Mouse (Mus musculus) embryonic facial prominence, embryonic 14.5 days (tissue): ENCODE measurements at regions not wholly inside any gene's neighbourhood (a gene's known extent, or its start where the extent isn't known, plus 50 kb on each side); places are given as distances from the start of the nearest gene placed in this dataset.

Experiments
- ATAC-seq: fragments of 200-750 bp; cut with Nextera tagmentation; 2 replicates; pipeline ENCODE4 v1.8.0; 2017; ENCODE audit warnings: low read depth, moderate number of reproducible peaks, moderate TSS enrichment
- DNase-seq: peaks from one replicate; pipeline ENCODE4 v3.0.0-alpha.2; 2015; ENCODE audit warnings: low spot score
- H3K27ac ChIP-seq: fragments of 300-500 bp; sonication (generic); replicated peaks from 2 replicates; pipeline ENCODE4 v1.5.1; 2014; ENCODE audit warnings: low read depth, mild to moderate bottlenecking, low read length, moderate library complexity
- H3K27me3 ChIP-seq: fragments of 300-500 bp; sonication (generic); replicated peaks from 2 replicates; pipeline ENCODE4 v1.6.1; 2014; ENCODE audit warnings: low read length; ENCODE audit not compliant: control insufficient read depth, insufficient read depth
- H3K36me3 ChIP-seq: fragments of 300-500 bp; sonication (generic); 2 replicates; pipeline ENCODE4 v1.6.1; 2014; ENCODE audit warnings: low read length, mixed read lengths; ENCODE audit not compliant: control insufficient read depth, insufficient read depth
- H3K4me1 ChIP-seq: fragments of 300-500 bp; sonication (generic); 2 replicates; pipeline ENCODE4 v1.6.1; 2014; ENCODE audit warnings: antibody characterized with exemption, low read length; ENCODE audit not compliant: control insufficient read depth, insufficient read depth
- H3K4me2 ChIP-seq: fragments of 300-500 bp; sonication (generic); 2 replicates; pipeline ENCODE4 v1.6.1; 2014; ENCODE audit warnings: low read depth, mild to moderate bottlenecking, low read length, moderate library complexity, mixed read lengths
- H3K4me3 ChIP-seq: fragments of 300-500 bp; sonication (generic); 2 replicates; pipeline ENCODE4 v1.5.1; 2014; ENCODE audit warnings: low read depth, mild to moderate bottlenecking, low read length
- H3K9ac ChIP-seq: fragments of 300-500 bp; sonication (generic); 2 replicates; pipeline ENCODE4 v1.6.1; 2014; ENCODE audit warnings: low read depth, mild to moderate bottlenecking, low read length, moderate library complexity, mixed read lengths
- H3K9me3 ChIP-seq: fragments of 300-500 bp; sonication (generic); 2 replicates; pipeline ENCODE4 v1.6.1; 2016; ENCODE audit warnings: low read length; ENCODE audit not compliant: control insufficient read depth
- WGBS: fragments of 180-500 bp; shearing (Covaris S2); extraction: QIAGEN DNeasy Blood & Tissue Kit; methylation state at CpG from one replicate; pipeline ENCODE4 v1.1.7; 2014; 5-methylcytosine and 5-hydroxymethylcytosine counted together

DNA sequence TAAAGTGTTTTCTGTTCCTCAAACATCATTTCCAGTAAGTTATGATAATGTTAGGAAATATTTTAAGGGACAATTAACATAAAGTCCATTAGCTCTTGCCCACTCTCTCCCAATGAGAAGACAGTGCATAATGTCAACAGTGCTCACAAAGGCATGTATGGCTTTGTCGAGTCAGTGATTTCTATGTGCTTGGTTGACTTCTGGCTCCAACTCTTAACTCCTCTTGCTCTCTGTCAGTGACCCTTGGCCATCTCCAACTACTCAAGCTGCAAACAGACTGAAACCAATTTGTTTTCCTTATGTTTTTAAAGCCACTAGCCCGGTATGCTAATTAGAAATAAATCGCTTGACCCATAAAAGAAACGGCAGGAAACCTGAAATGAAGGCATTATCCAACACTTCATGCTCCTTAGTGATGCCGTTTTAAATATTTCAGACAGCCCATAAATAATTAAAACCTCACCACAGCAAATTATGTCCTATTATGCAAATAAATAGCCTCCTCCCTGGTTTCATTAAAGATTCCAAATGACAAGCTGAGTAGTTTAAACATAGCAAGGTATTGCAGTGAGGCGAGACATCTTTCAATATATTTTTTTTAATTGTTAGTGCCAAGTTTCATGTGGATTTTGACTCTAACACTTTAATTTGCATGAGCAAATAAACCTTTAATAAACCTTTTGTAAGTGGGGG, 1864.6 kb upstream of the Tenm3 start:
- DNase-seq (no peak), ATAC-seq (no peak)
- H3K27me3 ChIP-seq, result no peaks in the 10 kb centered on the region
- no peaks in the 10 kb centered on the region for H3K4me1 ChIP-seq
- no peak overlapping the region for H3K4me2 ChIP-seq
- H3K9ac ChIP-seq, result no peak overlapping the region
- no peak overlapping the region for H3K27ac ChIP-seq
- H3K36me3 ChIP-seq, result no peaks in the 10 kb centered on the region
- WGBS, result 52% methylated on average over 6 of the region's 6 CpGs
- H3K9me3 ChIP-seq, result no peaks in the 10 kb centered on the region
- H3K4me3 ChIP-seq, result no peak overlapping the region

DNA sequence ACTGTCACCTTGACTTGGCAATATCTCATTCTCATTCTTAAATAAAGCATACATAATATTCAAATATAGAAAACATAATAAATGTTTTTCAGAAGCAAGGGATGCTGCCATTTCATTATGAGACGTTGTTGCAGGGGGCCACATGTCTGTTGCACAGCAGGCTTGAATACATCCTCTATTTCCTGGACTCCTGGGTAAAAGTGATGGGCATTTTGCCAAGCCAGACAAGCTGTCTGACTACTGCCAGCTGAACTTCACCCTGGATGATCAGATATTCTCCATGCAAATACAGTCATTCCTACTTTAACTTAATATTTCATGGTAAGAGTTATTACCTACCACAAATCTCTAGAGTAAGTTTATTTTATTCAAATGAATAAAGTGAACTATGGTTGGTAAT, 1860.5 kb upstream of the Tenm3 start:
- H3K27me3 ChIP-seq, result no peaks in the 10 kb centered on the region
- no peak overlapping the region for H3K27ac ChIP-seq
- no peaks in the 10 kb centered on the region for H3K9me3 ChIP-seq
- DNase-seq (peak; percentile 19), ATAC-seq (no peak)
- no peaks in the 10 kb centered on the region for H3K4me1 ChIP-seq
- H3K36me3 ChIP-seq, result no peaks in the 10 kb centered on the region
- no peak overlapping the region for H3K9ac ChIP-seq
- no peak overlapping the region for H3K4me3 ChIP-seq
- no peak overlapping the region for H3K4me2 ChIP-seq
- 29% methylated on average over 1 of the region's 1 CpGs for WGBS

DNA sequence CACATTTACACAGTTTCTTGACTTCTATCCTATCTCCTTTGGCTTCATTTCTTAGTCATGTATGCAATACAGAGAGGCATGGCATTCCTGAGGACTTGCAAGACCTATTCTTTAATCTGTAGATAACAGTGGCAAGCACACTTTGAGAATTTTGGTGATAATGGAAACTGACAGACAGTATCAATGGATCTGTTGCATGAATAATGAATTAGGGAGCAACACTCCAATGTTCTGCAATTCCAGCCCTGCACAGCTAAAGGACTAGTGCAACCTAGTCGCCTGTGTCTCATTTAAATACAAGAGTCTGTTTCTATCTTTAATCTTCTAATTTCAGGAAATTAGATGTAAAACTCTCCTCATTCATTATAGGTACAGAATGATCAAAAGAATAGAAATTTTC, 1845.3 kb upstream of the Tenm3 start:
- ATAC-seq, result no peak
- Histone ChIP-seq H3K27ac (no peak overlapping the region), H3K9me3 (no peaks in the 10 kb centered on the region), H3K9ac (no peak overlapping the region), H3K36me3 (no peaks in the 10 kb centered on the region), H3K27me3 (no peaks in the 10 kb centered on the region), H3K4me2 (no peak overlapping the region), H3K4me1 (no peaks in the 10 kb centered on the region), H3K4me3 (no peak overlapping the region)
- 54% methylated on average over 1 of the region's 1 CpGs for WGBS
- DNase-seq, result no peak

DNA sequence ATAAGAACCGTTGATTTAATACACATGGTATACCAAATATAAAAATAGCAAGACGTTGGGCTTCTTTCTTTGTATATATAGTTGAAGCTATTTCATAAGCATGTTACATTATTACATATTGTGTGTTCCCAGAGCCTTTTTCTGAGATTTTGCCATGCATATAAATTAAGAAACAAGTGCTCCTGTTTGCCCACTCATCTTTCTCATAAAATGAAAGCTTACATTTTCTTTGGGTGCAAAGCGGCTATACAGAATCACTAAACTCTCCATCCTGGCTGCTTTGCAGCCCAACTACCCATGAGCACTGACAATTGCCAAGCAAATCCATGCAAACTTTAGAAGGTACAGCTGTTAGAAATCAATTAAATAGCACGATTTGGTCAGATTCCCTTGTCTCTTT, 1821.6 kb upstream of the Tenm3 start:
- 78% methylated on average over 4 of the region's 4 CpGs for WGBS
- ATAC-seq, result no peak

More for the DNA sequence above, 1821.6 kb upstream of the Tenm3 start:
- H3K4me2 ChIP-seq, result no peak overlapping the region
- no peak overlapping the region for H3K4me3 ChIP-seq
- no peak for DNase-seq
- no peak overlapping the region for H3K27ac ChIP-seq
- no peaks in the 10 kb centered on the region for H3K36me3 ChIP-seq
- no peak overlapping the region for H3K9ac ChIP-seq
- no peaks in the 10 kb centered on the region for H3K9me3 ChIP-seq
- H3K4me1 ChIP-seq, result no peaks in the 10 kb centered on the region
- no peaks in the 10 kb centered on the region for H3K27me3 ChIP-seq
